Mouse (Mus musculus) G1E-ER4 (cell line): ENCODE results near the gene Kazald1. TPM values are rescaled to one million over a fixed set of nuclear protein-coding genes. Genes with fewer than 3 reads are reported as not detected.

Experiments
- GATA1 ChIP-seq: IDR thresholded peaks from one replicate; pipeline ENCODE4 v1.8.0; 2012; ENCODE audit warnings: low read length, inconsistent platforms
- polyA plus RNA-seq: library from polyadenylated mRNA; stranded (reverse); fragments of >175 nt; gene quantifications from 2 replicates; pipeline ENCODE4 v1.2.3, GENCODE M21; 2012

Gene Kazald1
- polyA plus RNA-seq, 1 experiment: 0.22 TPM

DNA sequence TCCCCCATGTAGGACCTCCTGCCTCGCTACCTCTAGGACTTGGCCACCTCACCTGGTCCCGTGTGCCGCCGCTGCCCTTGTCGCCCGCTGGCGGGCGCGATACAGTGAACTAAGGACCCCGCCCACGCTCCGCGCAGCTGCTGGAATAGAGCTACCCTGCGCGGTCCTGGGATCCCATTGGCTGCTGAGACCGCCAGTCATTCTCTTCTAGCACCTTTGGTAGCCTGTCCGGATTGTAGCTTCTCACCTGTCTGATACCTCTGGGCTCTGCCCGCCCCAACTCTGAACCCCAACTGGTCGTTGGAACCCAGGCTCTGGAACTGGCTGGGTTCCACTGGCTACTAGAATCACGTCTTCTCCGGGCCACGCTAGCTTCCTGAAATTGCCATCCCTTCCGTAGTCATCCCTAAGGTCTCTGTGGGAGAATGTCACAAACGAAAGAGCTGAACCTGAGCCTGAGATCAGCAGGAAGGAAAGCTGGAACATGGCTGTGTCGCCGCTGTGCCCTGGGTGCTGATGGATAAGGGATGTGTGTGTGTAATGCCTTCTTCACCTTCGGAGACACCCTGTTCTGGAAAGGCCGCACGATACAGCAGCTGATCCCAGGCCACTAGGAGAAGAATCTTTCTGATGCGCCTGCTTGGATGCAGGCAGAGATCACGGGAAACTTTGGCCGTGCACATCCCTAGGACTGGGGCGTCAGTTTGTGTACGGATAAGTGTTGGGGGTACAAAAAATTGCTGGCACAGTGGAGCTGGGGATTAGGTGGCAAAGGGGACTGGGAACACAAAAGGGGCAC lies 28.3 kb upstream of the Kazald1 start:
- no peak for TF ChIP-seq GATA1

DNA sequence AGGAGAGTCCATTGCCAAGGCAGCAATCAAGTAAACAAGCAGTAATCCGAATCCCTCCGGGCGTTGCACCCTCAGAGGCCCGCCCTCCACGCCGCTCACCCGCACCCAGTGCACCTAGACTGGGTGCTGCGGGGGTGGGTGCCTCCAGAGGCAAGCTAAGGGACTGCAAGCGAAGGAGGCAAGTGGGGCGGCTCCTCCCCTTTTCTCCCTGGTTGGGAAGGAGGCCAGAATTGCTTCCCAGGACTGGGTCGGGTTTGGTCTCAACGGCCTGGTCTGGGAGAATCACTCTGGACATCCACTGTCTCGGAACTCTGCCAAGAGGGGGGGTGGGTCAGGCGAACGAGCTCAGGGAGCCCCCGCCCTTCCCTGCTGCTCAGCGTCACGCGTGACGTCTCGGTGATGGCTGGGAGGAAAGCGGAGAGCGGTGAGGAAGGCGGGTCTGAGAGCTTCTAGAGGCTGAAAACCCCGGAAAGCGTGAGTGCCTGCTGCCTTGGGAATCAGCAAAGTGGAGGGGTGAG lies 27.6 kb upstream of the Kazald1 start, which contains the start of gene Sfxn3:
Gene Sfxn3 (plus strand): TSS at position 87 of the 518 bp plus-strand sequence.
- TF ChIP-seq GATA1: no peak

DNA sequence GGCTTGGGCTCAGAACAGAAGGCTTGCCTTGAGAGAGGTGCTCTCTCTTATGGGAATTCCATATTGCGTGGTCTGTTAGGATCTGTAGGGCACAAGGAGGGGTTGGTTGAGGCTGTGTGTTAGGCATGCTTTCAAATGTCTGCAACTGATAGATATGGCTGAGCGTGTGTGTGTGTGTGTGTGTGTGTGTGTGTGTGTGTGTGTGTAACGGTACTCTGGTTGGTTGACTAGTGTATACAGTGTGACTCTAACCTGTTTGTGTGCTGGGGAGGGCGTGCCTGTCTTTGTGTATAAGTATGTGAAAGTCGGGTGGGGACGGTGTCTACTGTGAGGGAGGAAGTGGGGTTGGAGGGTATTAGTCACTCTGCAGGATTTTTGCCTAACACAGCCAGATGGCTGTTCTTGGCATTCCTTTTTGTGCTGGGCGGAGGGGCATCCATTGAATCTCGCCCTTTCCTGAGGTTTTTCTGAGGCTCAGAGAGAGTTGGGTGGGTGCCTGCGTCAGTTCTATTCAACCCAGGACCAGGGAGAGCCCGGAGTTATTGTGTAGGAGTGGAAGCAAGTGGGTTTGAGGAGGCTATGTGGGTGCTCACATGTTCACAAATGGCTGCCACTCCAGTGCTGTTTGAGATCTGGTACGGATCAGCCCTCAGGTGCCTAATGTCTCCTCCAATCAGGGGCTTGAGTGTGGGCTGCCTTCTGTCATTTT lies 27.0 kb upstream of the Kazald1 start:
- TF ChIP-seq GATA1: no peak

DNA sequence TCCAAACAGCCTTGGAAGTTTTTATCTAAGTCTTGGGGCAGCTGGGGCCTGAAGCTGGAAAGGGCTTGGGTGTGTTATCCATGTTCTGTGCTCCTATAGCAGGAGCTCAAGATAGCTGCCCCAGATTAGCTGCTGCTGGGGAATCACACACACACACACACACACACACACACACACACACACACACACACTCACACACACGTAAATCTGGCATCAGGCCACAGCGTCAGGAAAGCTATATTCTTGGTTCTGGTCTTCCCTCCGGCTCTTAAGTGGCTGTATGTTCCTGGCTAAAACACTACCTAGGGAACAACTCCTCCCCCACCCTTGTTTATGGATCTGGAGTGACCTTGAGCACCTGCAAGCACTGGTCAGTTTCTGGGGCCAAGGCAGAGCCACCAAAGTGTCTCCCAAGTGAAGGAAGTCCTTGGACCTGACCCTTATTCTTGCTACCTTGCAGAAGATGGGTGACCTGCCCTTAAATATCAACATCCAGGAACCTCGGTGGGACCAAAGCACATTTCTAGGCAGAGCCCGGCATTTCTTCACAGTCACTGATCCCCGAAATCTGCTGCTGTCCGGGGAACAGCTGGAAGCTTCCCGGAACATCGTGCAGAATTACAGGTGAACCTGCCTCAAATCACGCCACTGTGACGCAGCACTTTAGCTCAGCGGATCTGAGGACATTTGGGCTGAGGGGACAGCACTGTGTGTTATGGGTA lies 26.2 kb upstream of the Kazald1 start:
- no peak for TF ChIP-seq GATA1

DNA sequence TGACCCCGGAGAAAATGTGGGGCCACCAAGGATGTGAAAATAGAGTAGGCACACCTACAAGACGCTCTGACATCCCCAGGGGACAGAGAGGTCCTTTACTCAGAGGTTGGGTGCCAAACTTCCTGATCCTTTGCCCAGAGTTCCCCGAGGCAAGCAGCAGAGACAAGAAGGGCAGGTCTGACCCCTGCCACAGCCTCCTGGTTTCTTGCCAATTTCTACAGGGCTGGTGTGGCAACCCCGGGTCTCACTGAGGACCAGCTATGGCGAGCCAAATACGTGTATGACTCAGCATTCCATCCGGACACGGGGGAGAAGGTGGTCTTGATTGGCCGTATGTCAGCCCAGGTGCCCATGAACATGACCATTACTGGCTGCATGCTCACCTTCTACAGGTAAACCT lies 25.5 kb upstream of the Kazald1 start:
- TF ChIP-seq GATA1: no peak

DNA sequence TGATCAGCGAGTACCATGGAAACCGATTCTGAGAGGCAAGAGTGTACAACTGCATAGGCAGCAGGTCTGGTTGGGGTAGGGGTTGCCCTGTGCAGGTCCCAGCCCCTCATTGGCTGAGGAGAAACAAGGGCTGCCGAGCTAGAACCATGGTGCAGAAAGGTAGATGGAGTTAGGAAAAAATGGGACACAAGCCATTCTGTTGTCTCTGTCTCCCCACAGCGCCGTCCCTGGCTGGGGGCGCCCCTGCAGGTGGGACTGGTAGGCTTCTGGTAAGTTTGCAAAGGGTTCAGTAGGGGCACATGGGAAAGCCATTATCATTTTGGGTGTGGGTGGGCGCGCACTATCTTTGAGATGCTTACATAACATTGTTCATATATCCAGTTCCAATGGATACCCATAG lies 21.6 kb upstream of the Kazald1 start:
- no peak for TF ChIP-seq GATA1

DNA sequence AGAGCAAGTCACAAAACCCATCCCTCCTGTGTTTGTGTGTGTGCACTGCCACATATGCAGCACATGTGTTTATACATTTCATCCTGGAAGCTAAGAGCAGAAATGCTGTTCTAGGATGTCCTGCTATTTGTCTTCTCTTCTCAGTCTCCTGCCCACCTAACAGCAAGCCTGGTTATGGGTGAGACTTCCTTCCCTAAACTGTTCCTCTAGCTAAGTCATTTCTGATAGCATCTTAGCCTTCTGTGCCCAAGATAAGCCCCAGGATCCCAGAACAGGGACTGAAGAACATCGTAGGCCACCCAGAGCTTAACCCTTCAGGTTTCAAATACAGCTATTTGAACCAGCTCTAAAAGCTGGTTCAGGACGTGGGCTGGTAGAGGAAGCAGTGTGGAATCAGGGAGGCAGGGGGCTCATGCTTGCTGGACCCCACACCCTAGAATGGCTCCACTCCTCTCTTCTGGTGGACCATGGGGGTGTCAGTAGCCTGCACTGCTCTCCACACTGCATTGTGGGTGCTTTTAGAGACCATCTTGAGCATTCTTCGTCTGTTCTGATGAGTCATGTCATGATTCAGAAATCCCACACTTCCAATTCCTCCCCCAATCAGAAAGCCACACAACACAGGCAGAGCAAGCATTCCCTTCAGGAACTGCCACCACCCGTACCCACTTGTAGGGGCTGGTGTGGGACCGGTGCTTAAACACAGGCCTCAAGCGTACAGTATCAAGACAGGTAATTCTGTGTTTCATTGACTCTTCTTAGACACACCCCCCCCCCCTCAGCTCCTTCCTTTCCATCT lies 19.9 kb upstream of the Kazald1 start:
- TF ChIP-seq GATA1: no peak

DNA sequence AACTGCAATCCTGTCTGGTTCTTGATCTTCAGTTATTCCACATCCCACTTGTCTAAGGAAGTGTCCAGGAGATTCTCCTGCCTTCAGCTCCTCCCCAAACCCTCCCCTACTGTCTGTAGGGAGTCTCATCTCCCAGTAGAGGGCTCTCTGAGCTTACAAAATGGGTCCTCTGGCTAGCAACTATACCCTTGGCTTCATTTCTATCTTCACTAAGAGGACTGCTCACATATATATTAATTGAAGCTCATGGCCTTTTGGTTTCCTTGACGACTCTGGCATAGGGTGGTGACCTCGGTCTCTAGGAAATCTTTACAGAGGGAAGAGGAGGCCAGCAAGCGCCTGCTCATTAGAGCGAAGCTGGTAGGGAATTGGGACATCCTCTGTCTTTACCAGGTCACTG lies 18.7 kb upstream of the Kazald1 start:
- TF ChIP-seq GATA1: no peak

DNA sequence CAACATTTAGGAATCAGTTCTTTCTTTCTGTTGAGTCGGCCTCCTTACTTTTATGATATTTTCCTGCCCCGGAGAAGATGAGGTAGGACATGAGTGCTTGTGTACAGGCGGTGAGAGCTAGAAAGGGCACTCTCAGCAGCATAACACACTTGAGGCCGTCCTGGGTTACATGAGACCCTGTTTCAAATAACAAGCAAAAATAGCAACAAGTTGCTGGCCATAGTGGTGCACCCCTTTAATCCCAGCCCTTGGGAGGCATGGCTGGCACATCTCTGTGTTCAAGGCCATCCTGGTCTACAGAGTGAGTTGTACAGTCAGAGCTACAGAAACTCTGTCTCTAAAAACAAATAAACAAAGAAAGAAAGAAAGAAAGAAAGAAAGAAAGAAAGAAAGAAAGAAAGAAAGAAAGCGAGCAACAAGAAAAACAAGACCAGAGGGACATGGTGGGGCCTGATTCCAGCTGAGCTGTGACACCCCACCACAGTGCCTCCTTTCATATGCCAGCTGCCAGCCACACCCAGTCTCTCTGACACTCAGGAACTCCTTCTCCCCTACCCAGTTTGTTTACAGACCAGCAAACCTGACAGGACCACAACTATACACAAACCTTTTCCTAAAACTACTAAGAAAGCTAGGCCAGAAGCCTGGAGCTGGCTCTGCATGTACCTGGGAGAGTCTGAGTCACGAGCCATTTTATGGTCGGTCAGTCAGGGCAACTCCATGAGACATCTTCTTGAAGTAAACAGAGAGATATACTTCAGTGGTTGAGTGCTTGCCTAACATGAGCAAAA lies 17.9 kb upstream of the Kazald1 start:
- TF ChIP-seq GATA1: no peak

DNA sequence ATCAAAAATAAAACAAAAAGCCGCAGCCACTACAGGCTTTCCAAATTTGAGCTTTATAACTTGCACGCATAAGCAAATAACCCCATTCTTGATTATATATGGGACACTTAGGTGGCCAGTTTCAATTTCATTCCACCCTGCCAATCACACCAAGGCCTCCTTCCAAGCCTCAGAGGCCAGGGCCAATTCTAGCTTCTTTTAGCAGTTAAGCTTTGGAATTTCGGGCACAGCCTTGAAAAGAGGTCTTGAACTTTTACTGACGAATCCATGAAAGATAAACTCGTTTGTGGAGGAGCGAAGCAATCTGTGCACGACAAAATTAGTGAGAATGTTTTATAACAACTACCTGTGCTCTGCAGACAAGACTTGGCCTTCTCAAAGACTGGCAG lies 17.3 kb upstream of the Kazald1 start:
- no peak for TF ChIP-seq GATA1

DNA sequence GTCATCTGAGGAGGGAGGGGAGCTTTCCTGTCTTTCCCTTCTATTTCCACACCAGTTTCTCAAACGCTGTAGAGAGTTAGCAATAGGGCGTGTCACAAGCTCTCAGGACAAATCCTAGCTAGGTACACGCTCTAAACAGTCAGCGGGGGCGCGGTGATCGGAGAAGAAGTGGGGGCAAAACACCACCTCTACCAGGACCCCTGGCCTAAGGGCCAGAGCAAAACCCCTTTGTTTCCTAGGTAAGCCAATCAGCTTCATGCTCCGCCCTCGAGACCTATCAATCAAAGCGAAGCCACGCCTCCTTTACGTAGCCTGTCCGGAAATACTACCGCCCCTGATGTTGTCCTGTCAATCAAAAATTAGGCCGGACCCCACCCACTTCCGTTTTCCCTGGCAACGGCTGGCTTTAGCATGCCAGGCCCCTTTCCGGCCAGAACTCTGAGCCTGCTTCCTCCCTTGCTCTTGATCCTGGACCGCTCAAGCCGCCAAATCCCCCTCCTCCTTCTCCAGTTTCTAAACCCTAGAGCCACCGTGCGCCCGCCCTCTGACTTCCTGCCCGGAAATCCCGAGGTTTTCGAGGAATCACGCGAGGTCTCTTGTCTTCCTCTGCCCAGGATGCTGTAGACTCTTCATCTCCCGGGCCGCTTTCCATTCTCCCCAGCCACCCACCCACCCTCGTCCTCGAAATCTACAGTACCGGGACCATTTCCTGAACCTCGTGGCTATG lies 16.8 kb upstream of the Kazald1 start:
- no peak for TF ChIP-seq GATA1

DNA sequence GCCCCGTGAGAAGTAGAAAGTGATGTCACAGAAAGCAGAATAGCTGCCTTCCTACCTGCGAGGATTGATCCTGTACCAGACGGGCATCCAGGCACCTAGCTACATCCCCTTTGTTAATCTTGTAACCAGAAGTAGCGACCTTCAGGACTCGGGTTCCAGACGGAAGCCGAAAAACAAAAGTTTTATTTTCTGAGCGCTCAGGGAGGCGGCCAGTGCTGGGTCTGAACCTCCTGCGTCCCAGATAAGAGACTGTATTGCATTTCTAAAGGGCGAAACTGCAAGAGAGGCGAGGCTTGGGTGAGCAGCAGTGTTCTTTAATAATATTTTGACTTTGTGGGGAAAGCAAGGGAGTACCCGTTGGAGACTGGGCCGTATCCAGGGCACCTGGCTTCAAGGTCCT lies 16.2 kb upstream of the Kazald1 start:
- TF ChIP-seq GATA1: no peak

DNA sequence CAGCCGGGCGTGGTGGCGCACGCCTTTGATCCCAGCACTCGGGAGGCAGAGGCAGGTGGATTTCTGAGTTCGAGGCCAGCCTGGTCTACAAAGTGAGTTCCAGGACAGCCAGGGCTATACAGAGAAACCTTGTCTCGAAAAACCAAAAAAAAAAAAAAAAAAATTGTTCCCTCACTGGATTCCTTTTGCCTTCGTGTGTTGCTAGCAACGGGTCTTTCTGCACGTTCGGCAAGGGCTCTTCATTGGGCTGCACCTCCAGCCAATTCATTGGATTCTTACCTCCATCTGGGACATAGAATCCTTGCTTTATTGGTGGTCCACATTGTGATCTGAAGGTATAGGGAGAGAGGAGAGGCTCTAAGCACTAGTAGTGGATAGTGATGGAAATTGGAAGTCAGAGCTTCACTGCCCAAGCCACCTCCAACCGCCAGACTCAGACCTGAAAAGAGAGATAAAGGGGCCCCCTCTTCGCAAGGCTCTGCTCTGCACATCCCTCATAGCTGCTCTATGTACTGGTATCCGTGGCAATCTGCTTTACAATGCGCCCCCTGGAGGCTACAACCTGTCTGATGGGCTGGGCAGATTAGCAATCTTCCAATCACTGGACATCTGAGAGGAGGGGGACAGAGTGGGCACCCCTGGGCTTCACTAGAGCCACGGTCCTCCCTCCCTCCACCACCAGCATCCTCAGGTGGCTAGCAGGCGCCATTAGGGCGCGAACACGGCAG lies 11.3 kb upstream of the Kazald1 start:
- TF ChIP-seq GATA1: no peak

DNA sequence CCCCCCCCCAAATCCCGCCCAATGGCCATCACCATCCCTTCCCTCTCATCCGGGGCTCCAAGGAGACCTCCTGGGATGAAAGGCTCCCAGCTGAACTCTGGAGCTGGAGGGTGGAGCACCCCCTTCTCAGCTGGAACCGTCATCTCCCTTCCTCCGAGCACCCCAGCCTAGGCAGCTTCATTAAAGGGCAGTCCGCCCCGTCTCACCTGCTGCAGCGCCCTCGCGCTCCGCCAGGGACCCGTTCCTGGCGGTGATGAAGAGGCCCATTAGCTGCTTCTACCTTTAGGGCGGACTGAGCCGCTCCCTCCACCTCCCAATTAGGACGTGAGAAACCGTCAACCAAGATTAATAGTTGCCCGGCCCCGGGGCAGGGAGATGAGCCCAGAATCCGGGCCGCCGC lies 9.8 kb upstream of the Kazald1 start:
- no peak for TF ChIP-seq GATA1
